Mouse (Mus musculus) embryonic fibroblast, embryonic 13.5 days (primary cell): ENCODE measurements around the gene App. TPM values are rescaled to one million over a fixed set of nuclear protein-coding genes. Genes with fewer than 3 reads are reported as not detected.

Experiments
- H3K27ac ChIP-seq: 2 replicates; pipeline ENCODE4 v1.5.1; 2012; ENCODE audit warnings: low read length, control low read depth, inconsistent platforms; ENCODE audit not compliant: insufficient read depth
- H3K4me1 ChIP-seq: 2 replicates; pipeline ENCODE4 v1.6.1; 2011; ENCODE audit warnings: low read length; ENCODE audit not compliant: control insufficient read depth, insufficient read depth
- H3K4me3 ChIP-seq: 2 replicates; pipeline ENCODE4 v1.5.1; 2011; ENCODE audit warnings: mild to moderate bottlenecking, control low read depth, low read length; ENCODE audit not compliant: insufficient read depth
- CTCF ChIP-seq: IDR thresholded peaks from 2 replicates; pipeline ENCODE4 v1.5.1; 2011; ENCODE audit warnings: mild to moderate bottlenecking, control low read depth, low read length, moderate library complexity, borderline replicate concordance; ENCODE audit not compliant: insufficient read depth
- POLR2A ChIP-seq: IDR thresholded peaks from 2 replicates; pipeline ENCODE4 v1.6.1; 2011; ENCODE audit warnings: low read depth, mild to moderate bottlenecking, control low read depth, low read length, moderate library complexity
- polyA plus RNA-seq: library from polyadenylated mRNA; stranded (reverse); fragments of >200 nt; gene quantifications from 2 replicates; pipeline ENCODE4 v1.2.4, GENCODE M21; 2011; ENCODE audit warnings: low read depth; ENCODE audit not compliant: missing spikeins, insufficient read length

The App gene
- polyA plus RNA-seq, 1 experiment = 740 TPM

GRCm38 (mm10) chr16:85171976-85172570, 1.5 kb downstream of the App start:
- Histone ChIP-seq H3K27ac (peak overlapping the region; percentile 55), H3K4me3 (peak overlapping the region; percentile 85), H3K4me1 (peaks cover 9% of the 10 kb centered on the region)
- TF ChIP-seq CTCF (no peak), POLR2A (no peak)

GRCm38 (mm10) chr16:85170826-85171510, 2.6 kb downstream of the App start:
- peaks cover 9% of the 10 kb centered on the region; the same call in 1 of the 2 replicates for H3K4me1 ChIP-seq
- TF ChIP-seq POLR2A (no peak), CTCF (no peak)
- H3K4me3 ChIP-seq = peak overlapping the region; percentile 57
- no peak overlapping the region for H3K27ac ChIP-seq

GRCm38 (mm10) chr16:85168821-85169220, 4.7 kb downstream of the App start:
- H3K4me1 ChIP-seq = peaks cover 9% of the 10 kb centered on the region; the same call in 1 of the 2 replicates
- H3K4me3 ChIP-seq = no peak overlapping the region
- no peak for TF ChIP-seq POLR2A
- TF ChIP-seq CTCF = no peak
- H3K27ac ChIP-seq = no peak overlapping the region

GRCm38 (mm10) chr16:85166205-85166604, 7.4 kb downstream of the App start:
- no peak for TF ChIP-seq POLR2A
- no peak for TF ChIP-seq CTCF
- no peak overlapping the region for H3K27ac ChIP-seq
- no peak overlapping the region for H3K4me3 ChIP-seq
- peaks cover 9% of the 10 kb centered on the region; the same call in 1 of the 2 replicates for H3K4me1 ChIP-seq

- Histone ChIP-seq H3K4me3 (no peak overlapping the region), H3K27ac (no peak overlapping the region), H3K4me1 (peaks cover 9% of the 10 kb centered on the region; the same call in 1 of the 2 replicates)
- TF ChIP-seq CTCF (no peak), POLR2A (no peak)
Measured at GRCm38 (mm10) chr16:85165631-85166030, 7.9 kb downstream of the App start.

GRCm38 (mm10) chr16:85165177-85165576, 8.4 kb downstream of the App start:
- no peak for TF ChIP-seq POLR2A
- TF ChIP-seq CTCF = no peak
- no peak overlapping the region for H3K27ac ChIP-seq
- no peak overlapping the region for H3K4me3 ChIP-seq
- peaks cover 10% of the 10 kb centered on the region for H3K4me1 ChIP-seq

- H3K27ac ChIP-seq = no peak overlapping the region
- no peak overlapping the region for H3K4me3 ChIP-seq
- H3K4me1 ChIP-seq = peaks cover 11% of the 10 kb centered on the region
- TF ChIP-seq POLR2A (no peak), CTCF (no peak)
Measured at GRCm38 (mm10) chr16:85162779-85163178, 10.8 kb downstream of the App start.

GRCm38 (mm10) chr16:85160140-85160539, 13.4 kb downstream of the App start:
- H3K27ac ChIP-seq = no peak overlapping the region; the same call in 1 of the 2 replicates
- TF ChIP-seq POLR2A (no peak), CTCF (no peak)

GRCm38 (mm10) chr16:85157796-85158546, 15.6 kb downstream of the App start:
- peaks cover 25% of the 10 kb centered on the region for H3K4me1 ChIP-seq
- H3K4me3 ChIP-seq = no peak overlapping the region
- H3K27ac ChIP-seq = peak overlapping the region; percentile 99
- no peak for TF ChIP-seq POLR2A

More at GRCm38 (mm10) chr16:85160140-85160539, 13.4 kb downstream of the App start:
- Histone ChIP-seq H3K4me1 (peaks cover 21% of the 10 kb centered on the region), H3K4me3 (no peak overlapping the region)

- no peak for TF ChIP-seq POLR2A
- H3K4me3 ChIP-seq = no peak overlapping the region
- H3K4me1 ChIP-seq = peaks cover 28% of the 10 kb centered on the region
- peak overlapping the region; percentile 99 for H3K27ac ChIP-seq
Measured at GRCm38 (mm10) chr16:85157156-85157555, 16.4 kb downstream of the App start.

- H3K4me1 ChIP-seq = peaks cover 37% of the 10 kb centered on the region
- H3K4me3 ChIP-seq = no peak overlapping the region
- no peak for TF ChIP-seq CTCF
- TF ChIP-seq POLR2A = no peak
- peak overlapping the region; percentile 58; the same call in 1 of the 2 replicates for H3K27ac ChIP-seq
Measured at GRCm38 (mm10) chr16:85155836-85156235, 17.7 kb downstream of the App start.
